Mouse (Mus musculus): ENCODE measurements at regions not wholly inside any gene's neighbourhood (a gene's known extent, or its start where the extent isn't known, plus 50 kb on each side); places are given as distances from the start of the nearest gene placed in this dataset.

GRCm38 (mm10) chr5:39159651-39160050, 283.0 kb upstream of the Clnk start:
- no peak for DNase-seq

- no peak for DNase-seq
These were observed 279.2 kb upstream of the Clnk start for GRCm38 (mm10) chr5:39155763-39156162.

GRCm38 (mm10) chr5:39153291-39153794, 276.7 kb upstream of the Clnk start:
- no peak for DNase-seq

GRCm38 (mm10) chr5:39151917-39152316, 275.3 kb upstream of the Clnk start:
- DNase-seq, result no peak

GRCm38 (mm10) chr5:39150891-39151290, 274.3 kb upstream of the Clnk start:
- DNase-seq, result no peak

- DNase-seq, result no peak
These were observed 269.0 kb upstream of the Clnk start for GRCm38 (mm10) chr5:39145658-39146057.

- DNase-seq, result no peak
These were observed 267.6 kb upstream of the Clnk start for GRCm38 (mm10) chr5:39144225-39144624.

- no peak for DNase-seq
These were observed 267.0 kb upstream of the Clnk start for GRCm38 (mm10) chr5:39143648-39144047.

GRCm38 (mm10) chr5:39138375-39138774, 261.8 kb upstream of the Clnk start:
- no peak for DNase-seq

GRCm38 (mm10) chr5:39128931-39129330, 252.3 kb upstream of the Clnk start:
- no peak for DNase-seq

- no peak for DNase-seq
These were observed 250.2 kb upstream of the Clnk start for GRCm38 (mm10) chr5:39126833-39127232.

- DNase-seq, result no peak
These were observed 249.7 kb upstream of the Clnk start for GRCm38 (mm10) chr5:39126270-39126691.

- no peak for DNase-seq
These were observed 233.7 kb upstream of the Clnk start for GRCm38 (mm10) chr5:39110336-39110735.

GRCm38 (mm10) chr5:39109526-39109925, 232.9 kb upstream of the Clnk start:
- DNase-seq, result no peak

- DNase-seq, result peak; percentile 28
These were observed 222.5 kb upstream of the Clnk start for GRCm38 (mm10) chr5:39099113-39099512.

- no peak for DNase-seq
These were observed 218.3 kb upstream of the Clnk start for GRCm38 (mm10) chr5:39094875-39095274.

GRCm38 (mm10) chr5:39076555-39077178, 200.1 kb upstream of the Clnk start:
- no peak for DNase-seq

GRCm38 (mm10) chr5:39069683-39070082, 193.1 kb upstream of the Clnk start:
- no peak for DNase-seq

GRCm38 (mm10) chr5:39063061-39063460, 186.4 kb upstream of the Clnk start:
- DNase-seq, result no peak

- no peak for DNase-seq
These were observed 176.1 kb upstream of the Clnk start for GRCm38 (mm10) chr5:39052490-39053250.

GRCm38 (mm10) chr5:39050512-39050911, 173.9 kb upstream of the Clnk start:
- DNase-seq, result no peak

GRCm38 (mm10) chr5:39049141-39049540, 172.5 kb upstream of the Clnk start:
- DNase-seq, result no peak

- no peak for DNase-seq
These were observed 163.9 kb upstream of the Clnk start for GRCm38 (mm10) chr5:39040467-39040866.

- DNase-seq, result no peak
These were observed 146.6 kb upstream of the Clnk start for GRCm38 (mm10) chr5:39023241-39023640.

Measured in kidney, adult 11 months (tissue).